Mouse (Mus musculus): ENCODE results near the gene Iqsec2.
"Not testable (repeated sequence)": the region's sequence is repeated elsewhere in the genome, so short reads cannot be mapped to it uniquely, and the experiment has no call there.

The Iqsec2 gene

GRCm38 (mm10) chrX:152178843-152179545, 34.9 kb downstream of the Iqsec2 start:
- no peak for DNase-seq (ENCODE audit: low read depth, low spot score)

DNA sequence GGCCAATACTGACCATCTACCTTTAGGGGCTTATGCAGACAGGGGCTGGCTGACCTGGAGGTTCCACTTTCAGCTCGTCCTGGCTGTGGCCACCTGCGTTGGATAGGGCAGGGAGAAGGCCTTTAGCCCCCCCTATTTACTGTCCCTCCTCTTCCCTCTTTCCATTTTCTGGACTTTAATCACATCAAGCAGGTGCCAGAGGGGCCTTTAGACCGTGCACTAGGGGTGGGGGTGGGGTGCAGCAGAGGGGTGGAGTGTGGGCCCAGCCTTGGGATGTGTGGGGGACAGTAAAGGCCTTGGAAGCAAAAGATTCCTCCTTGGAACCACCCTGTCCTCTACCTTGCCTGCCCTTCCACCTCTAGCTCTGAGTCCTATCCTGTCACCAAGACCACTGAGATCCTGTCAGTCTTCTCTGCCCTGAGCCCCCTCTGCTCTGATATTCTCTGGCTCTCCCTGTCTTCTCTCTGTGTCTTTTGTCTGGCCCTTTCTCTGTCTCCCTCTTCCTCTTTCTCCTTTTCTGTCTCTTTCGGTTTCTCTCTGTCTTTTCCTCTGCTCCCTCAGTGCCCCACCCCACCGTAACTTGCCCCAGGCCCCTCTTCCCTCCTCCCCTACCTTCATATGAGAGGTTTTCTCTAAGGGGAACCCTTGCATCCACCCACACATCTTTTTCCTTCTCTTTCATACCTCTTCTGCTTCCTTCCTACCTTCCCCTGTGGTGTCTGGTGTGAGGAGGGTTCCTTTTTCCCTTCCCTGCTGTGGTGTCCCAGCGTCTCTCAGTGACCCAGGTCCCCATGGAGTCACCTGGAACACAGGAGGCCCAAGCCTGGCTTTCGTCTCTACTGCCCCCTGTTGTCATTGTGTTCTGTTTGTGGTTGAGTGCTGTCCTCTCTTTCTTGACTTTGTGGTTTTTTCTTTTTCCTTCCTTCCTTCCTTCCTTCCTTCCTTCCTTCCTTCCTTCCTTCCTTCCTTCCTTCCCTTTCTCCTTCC, 35.9 kb downstream of the Iqsec2 start:
- no peak for DNase-seq (ENCODE audit: low read depth, low spot score)

- DNase-seq (ENCODE audit: low read depth, low spot score) = no peak
These were observed 43.1 kb downstream of the Iqsec2 start for GRCm38 (mm10) chrX:152187151-152187550.

DNA sequence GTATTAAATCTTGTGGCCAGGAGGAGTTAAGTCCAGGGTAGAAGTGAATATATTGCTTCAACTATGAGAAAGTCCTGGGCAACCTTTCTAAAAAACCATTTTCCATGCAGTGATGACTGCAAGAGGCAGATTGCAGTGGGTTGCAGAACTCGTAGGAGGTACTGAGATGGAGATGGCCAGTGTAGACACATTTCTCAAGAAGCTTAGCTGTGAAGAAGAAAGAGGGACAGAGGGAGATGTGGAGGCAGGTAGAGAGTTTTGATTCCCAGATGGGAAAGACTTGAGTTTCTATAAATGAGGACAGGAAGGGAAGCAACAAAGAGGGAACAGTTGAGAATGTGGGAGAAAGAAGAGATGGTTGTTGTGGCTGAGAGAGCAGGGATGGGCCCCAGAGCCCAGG, 47.2 kb downstream of the Iqsec2 start:
- DNase-seq (ENCODE audit: low read depth, low spot score) = no peak

DNA sequence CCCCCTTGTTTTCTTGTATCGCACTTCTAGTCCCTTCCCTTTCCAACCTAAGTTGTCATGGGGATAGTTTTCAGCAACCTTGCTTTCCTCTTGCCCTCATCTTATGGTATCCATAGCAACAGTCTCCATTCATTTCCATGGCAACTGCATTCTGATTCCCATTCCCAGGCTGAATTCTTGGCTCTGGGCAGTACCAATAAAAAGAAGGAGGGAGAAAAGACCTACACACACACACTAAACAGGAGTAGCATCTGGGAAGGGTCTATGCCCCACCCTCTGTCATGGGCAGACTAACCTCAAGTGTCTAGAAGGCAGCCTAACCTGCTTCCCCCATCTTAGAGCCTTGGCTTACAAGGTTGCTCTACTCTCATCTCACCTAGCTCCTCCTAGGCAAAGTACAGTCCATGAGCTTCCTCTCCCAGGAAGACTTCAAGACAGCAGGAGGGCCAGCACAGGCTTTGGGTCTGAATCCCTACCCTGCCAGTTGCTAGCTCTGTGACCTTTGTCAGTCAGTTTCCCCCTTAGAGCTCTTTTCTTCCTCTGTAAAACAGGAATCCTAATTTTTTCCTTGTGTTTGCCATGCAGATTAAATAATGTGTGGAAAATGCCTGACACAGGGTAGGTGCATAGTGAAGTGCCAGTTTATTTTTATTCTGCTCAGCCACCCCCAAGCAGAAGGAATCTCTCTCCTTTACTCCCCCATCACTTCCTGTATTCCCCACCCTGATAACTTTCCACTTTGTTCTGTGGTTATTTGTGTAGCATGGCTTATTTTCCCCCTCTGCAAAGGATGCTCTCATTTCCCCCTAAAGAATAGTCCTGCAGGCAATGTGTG, 54.0 kb downstream of the Iqsec2 start:
- no peak for DNase-seq (ENCODE audit: low read depth, low spot score)

GRCm38 (mm10) chrX:152201737-152202421, 57.8 kb downstream of the Iqsec2 start:
- no peak for DNase-seq (ENCODE audit: low read depth, low spot score)

DNA sequence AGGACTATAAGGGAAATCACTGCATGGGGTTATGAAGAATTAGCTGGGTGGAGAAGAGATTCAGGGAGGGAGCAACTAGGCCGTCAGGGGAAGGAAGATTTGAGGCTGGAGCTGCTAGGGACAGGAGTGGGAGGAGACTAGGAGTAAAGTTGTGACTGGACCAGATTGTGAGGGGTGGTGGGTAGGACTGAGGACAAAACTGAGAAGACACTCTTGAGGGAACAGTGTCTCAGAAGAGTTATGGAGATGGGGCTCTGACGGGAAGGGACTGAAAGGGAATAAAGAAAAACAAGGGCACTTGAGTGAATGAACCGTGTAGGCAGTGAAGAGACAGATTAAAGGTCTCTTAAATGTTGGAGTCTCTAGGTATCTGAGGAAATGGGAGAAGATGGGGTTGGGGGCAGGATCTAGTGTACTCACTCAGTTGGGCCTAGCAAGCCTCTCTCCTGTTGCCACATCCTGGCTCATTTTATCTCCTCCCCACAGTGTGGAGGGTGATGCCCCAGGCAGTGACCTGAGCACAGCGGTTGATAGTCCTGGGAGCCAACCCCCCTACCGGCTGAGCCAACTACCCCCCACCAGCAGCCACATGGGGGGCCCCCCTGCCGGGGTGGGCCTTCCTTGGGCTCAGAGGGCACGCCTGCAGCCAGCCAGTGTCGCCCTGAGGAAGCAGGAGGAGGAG, 58.5 kb downstream of the Iqsec2 start:
- DNase-seq (ENCODE audit: low read depth, low spot score) = no peak

DNA sequence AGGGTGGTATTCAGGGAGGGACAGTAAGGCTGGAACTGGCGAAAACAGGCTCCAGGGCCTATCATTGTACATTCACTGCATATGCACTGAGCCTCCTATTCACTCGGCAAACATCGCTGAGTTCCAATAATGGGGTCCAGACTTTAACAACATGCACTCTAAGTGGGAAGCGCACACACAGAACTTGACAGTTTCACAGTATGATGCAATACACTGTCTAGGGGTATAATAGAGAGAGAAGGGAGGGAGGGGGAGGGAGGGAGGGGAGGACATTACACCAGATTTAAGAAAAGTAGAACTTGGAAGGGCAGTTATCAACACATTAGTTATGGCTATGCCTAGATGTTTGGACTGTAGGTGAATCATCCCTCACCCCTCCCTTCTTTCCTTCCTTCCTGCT, 59.2 kb downstream of the Iqsec2 start:
- no peak for DNase-seq (ENCODE audit: low read depth, low spot score)

DNA sequence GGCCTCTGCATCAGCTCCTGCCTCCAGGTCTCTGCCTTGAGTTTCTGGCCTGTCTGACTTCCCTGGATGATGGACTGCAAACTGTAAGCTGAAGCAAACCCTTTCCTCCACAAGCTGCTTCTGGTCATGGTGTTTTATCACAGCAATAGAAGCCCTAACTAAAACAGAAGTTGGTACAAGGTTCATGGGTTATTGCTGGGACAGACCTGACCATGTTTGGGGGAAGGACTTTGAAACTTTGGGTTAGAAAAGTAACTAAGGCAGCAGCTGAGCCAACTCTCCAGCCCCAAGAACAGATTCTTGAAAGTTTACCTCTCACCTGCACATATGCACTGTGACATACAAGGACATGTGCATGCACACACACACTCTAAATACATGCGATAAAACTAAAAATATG, 61.4 kb downstream of the Iqsec2 start:
- DNase-seq (ENCODE audit: low read depth, low spot score) = no peak

DNA sequence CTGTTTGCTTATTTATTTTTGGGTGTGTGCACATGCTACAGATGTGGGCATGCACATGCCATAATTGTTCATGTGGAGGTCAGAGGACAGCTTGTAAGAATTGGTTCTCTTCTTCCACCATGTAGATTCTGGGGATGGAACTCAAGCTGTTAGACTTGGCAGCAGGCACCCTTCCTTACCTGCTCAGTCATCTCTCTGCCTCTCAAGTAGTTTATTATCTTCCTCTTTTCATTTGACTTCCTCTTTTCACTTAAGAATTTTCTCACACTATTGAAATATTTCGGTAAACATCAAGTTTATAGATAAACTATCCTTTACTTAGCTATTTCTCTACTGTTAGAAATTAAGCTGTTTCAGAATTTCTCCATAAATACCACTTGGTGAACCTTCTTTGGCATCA, 70.6 kb downstream of the Iqsec2 start:
- DNase-seq (ENCODE audit: low read depth, low spot score) = no peak

DNA sequence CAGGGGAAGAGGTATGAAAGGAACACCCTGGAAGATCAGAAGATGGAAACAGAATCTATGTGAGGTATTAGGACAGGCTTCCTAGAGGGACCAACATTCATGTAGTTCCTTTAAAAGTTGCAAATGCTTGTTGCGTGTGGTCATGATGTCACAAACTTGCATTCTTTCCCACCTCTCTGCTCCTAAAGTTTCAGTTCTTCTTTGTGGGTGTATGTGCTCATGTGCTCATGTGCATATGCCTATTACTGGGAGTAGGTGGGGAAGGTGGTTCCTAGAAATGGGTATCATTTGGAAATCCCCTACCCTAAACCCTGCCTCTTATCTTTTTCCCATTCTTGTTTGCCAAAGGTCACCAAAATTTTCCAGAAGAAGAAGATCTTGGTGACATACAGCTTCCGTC, 74.5 kb downstream of the Iqsec2 start:
- DNase-seq (ENCODE audit: low read depth, low spot score) = no peak

- no peak for DNase-seq (ENCODE audit: low read depth, low spot score)
These were observed 77.7 kb downstream of the Iqsec2 start for GRCm38 (mm10) chrX:152221721-152222120.

DNA sequence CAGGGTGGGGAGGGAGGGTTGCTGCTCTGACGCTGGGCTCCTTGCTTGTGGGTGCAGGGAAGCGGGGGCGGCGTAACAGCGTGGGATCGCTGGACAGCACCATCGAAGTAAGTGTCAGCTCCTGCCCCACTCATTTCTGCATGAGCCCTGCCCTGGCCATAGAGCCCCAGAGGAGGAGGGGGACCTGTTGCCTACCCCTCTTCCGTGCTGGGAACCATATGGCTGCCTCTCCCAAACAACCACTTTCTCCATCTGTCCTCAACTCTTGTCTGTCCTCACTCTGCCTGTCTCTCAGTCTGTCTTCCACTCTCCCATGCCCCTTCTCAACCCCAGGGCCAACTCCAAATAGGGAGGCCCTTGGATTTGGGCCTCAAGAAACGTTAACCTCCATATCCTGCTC, 78.2 kb downstream of the Iqsec2 start:
- no peak for DNase-seq (ENCODE audit: low read depth, low spot score)

- DNase-seq (ENCODE audit: low read depth, low spot score) = no peak
These were observed 79.2 kb downstream of the Iqsec2 start for GRCm38 (mm10) chrX:152223313-152223712.

DNA sequence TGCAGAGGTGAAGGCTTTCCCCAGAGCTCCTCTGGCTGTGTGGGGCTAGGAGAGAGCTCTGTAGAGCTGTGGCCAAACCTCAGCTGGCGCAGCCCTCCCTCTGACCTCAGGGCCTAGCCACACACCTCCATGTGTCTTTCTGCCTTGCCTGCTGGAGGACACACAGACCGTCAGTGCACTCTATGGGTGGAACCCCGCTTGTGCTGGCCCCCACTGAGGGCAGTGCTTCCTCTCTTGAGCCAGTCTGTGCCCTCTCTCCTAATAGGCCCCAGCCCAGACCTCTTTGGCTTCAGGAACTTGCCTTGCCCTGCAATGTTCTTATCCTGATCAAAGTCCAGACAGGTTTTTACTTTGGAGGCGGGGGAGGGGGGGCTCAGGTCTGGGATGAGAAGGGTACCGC, 80.2 kb downstream of the Iqsec2 start:
- no peak for DNase-seq (ENCODE audit: low read depth, low spot score)

- DNase-seq (ENCODE audit: low read depth, low spot score) = peak; percentile 98
These were observed 89.0 kb downstream of the Iqsec2 start, which contains the start of gene Kdm5c for GRCm38 (mm10) chrX:152232781-152233763. Kdm5c (plus strand) TSS chrX:152233020.

GRCm38 (mm10) chrX:152234125-152234524, 90.1 kb downstream of the Iqsec2 start:
- no peak for DNase-seq (ENCODE audit: low read depth, low spot score)

GRCm38 (mm10) chrX:152235758-152236157, 91.7 kb downstream of the Iqsec2 start:
- no peak for DNase-seq (ENCODE audit: low read depth, low spot score)

DNA sequence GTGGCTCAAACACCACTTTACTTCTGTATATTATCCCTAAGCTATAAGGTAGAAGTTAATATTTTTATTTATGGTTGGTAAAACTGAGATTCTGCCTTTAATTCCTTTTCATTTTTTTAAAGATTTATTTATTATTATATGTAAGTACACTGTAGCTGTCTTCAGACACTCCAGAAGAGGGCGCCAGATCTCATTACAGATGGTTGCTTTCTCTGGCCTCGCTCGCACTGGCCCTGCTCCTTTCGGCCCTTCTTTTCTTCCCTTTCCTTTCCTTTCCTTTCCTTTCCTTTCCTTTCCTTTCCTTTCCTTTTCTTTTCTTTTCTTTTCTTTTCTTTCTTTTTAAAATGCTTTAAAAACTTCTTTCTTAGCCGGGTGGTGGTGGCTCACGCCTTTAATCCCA, 99.1 kb downstream of the Iqsec2 start:
- DNase-seq (ENCODE audit: low read depth, low spot score) = not testable (repeated sequence)

All from c-Kit-negative CD71-positive TER-119-positive erythroid progenitor cells, embryonic 14.5 days (primary cell).